ENCODE assay signal across 9 mouse cellular contexts in genomic region chr4:86576120-86576541, GRCm38 (mm10). TPM values are rescaled to one million over a fixed set of nuclear protein-coding genes. Genes with fewer than 3 reads are reported as not detected.
A peak's percentile ranks its signal among the peaks of the same experiment; 100 is the strongest.
DNase-seq lines count a peak whose midpoint lies in the region; ATAC-seq and TF ChIP-seq lines count a peak whose summit lies in the region.
"Had no signal": no experiment of that assay in that cellular context is flagged by ENCODE, and none has a peak within 500 bp of the region (broad histone marks: within the 10 kb centered on the region; RNA-seq: fewer than 3 reads in every experiment).

No protein-coding gene starts in this region.

- H3K27ac ChIP-seq in heart, postnatal 0 days (ENCODE audit: low read depth): peak overlapping the region; percentile 93

- TF ChIP-seq EP300 in heart, postnatal 0 days (IDR thresholded peaks at IDR 0.05; ENCODE audit: low read depth): no peak

- no peaks in the 10 kb centered on the region for H3K27me3 ChIP-seq in heart, postnatal 0 days (ENCODE audit: control insufficient read depth, insufficient read depth, low read length)

- 0% methylated on average over 20 of the region's 20 CpGs for WGBS in heart, postnatal 0 days

- no peak; the same call in 1 of the 2 replicates for ATAC-seq in heart, postnatal 0 days (ENCODE audit: insufficient read depth, low read depth)
- ATAC-seq in megakaryocyte progenitor cell, adult 5-6 weeks (replicated peaks; ENCODE audit: poor library complexity): peak; percentile 5; the same call in 1 of the 2 replicates

- H3K36me3 ChIP-seq in heart, postnatal 0 days (replicated peaks; ENCODE audit: control insufficient read depth, insufficient read depth, low read length): 0 out of 2 replicates have a peak, but pooled peaks cover 7% of the 10 kb centered on the region

- peak overlapping the region; percentile 85 for H3K9ac ChIP-seq in heart, postnatal 0 days (replicated peaks; ENCODE audit: low read depth, low read length)

- H3K4me2 ChIP-seq in heart, postnatal 0 days (ENCODE audit: low read depth, low read length): peak overlapping the region; percentile 75

- no peaks in the 10 kb centered on the region for H3K9me3 ChIP-seq in heart, postnatal 0 days (replicated peaks; ENCODE audit: control insufficient read depth, low read length)

- H3K4me1 ChIP-seq in heart, postnatal 0 days (ENCODE audit: control insufficient read depth, insufficient read depth): peaks cover 19% of the 10 kb centered on the region

- no peak for TF ChIP-seq CTCF in heart, postnatal 0 days (IDR thresholded peaks at IDR 0.05; ENCODE audit: low read depth)

- peak; percentile 59 to 69 for DNase-seq in cerebellum, postnatal 10 days
- DNase-seq in cerebellum, adult 11-12 months: no peak
- peak; percentile 69 for DNase-seq in A20 (ENCODE audit: low read depth, low spot score)
- peak; percentile 43 for DNase-seq in c-Kit-positive CD71-positive TER-119-positive erythroid progenitor cells, embryonic 14.5 days (ENCODE audit: low spot score)
- DNase-seq in heart, postnatal 0 days (ENCODE audit: low spot score): peak; percentile 11
- DNase-seq in layer of hippocampus, postnatal 36 days: peak; percentile 26 to 29
- DNase-seq in thymus, postnatal 4 days: peak; percentile 17

- peak overlapping the region; percentile 77 for H3K4me3 ChIP-seq in heart, postnatal 0 days (ENCODE audit: low read depth, low read length)

RNA-seq across cellular contexts. Expression of gene Rraga, which starts 0.7 kb away (rescaled TPM):
- 8.5 and 14.7 TPM in 2 replicates for total RNA-seq in heart, postnatal 0 days (2014; rRNA removed; ENCODE audit: low replicate concordance)
- polyA plus RNA-seq in heart, postnatal 0 days (2015; fragmentation: Nextera tagmentation; extraction: Ambion mirVana): 49.2 and 50.7 TPM in 2 replicates
- 100 to 1,000 TPM; 129 to 144 TPM for total RNA-seq in layer of hippocampus, postnatal 36 days (2021)
- 31.0 and 34.5 TPM in 2 replicates for total RNA-seq in megakaryocyte progenitor cell, adult 5-6 weeks (2015)
- total RNA-seq in megakaryocyte progenitor cell, adult 5-6 weeks (2017): 12.4 and 12.5 TPM in 2 replicates

RNA-seq across cellular contexts. Expression of gene Saxo1, which starts 18.0 kb away (rescaled TPM):
- not detected in 2 replicates for total RNA-seq in heart, postnatal 0 days (2014; rRNA removed; ENCODE audit: low replicate concordance)
- polyA plus RNA-seq in heart, postnatal 0 days (2015; fragmentation: Nextera tagmentation; extraction: Ambion mirVana): not detected in 2 replicates
- total RNA-seq in layer of hippocampus, postnatal 36 days (2021): not detected
- not detected in 2 replicates for total RNA-seq in megakaryocyte progenitor cell, adult 5-6 weeks (2015)
- not detected in 2 replicates for total RNA-seq in megakaryocyte progenitor cell, adult 5-6 weeks (2017)
- total RNA-seq: left cerebral cortex, postnatal 36 days had no signal

RNA-seq across cellular contexts. Expression of gene Haus6, which starts 35.7 kb away (rescaled TPM):
- 2.9 and 6.5 TPM in 2 replicates for total RNA-seq in heart, postnatal 0 days (2014; rRNA removed; ENCODE audit: low replicate concordance)
- 3.8 and 4.5 TPM in 2 replicates for polyA plus RNA-seq in heart, postnatal 0 days (2015; fragmentation: Nextera tagmentation; extraction: Ambion mirVana)
- 1 to 10 TPM; 8.0 to 8.2 TPM for total RNA-seq in layer of hippocampus, postnatal 36 days (2021)
- total RNA-seq in megakaryocyte progenitor cell, adult 5-6 weeks (2015): 22.6 and 26.3 TPM in 2 replicates
- total RNA-seq in megakaryocyte progenitor cell, adult 5-6 weeks (2017): 28.4 and 35.1 TPM in 2 replicates
